Mouse (Mus musculus) Muller cell, postnatal 12 days (primary cell): ENCODE results near the gene Rnase1.
"Not testable (repeated sequence)": the region's sequence is repeated elsewhere in the genome, so short reads cannot be mapped to it uniquely, and the experiment has no call there.

Source experiments
- DNase-seq: peaks from one replicate; pipeline ENCODE4 v3.0.0-alpha.2; 2015; ENCODE audit errors: inconsistent ontology term

Rnase1 gene

DNA sequence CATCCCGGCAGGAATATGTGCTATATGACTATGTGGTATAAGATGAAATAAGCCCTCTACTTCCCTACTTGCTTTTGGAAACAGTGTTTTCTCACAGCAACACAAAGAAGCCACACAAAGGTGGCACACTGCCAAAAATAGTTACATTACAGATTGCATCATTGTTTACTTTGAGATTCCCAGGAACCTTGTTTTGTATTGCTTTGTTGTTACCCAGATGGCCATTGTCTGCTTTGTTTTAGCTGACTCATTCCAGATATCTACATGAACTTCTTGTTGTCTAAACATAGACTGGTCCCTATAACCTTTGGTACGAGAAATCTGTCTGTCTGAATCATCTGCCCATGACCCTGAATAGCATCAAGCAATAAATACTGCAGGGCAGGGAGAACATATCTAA lies 6.2 kb downstream of the Rnase1 start:
- DNase-seq = peak; percentile 52

DNA sequence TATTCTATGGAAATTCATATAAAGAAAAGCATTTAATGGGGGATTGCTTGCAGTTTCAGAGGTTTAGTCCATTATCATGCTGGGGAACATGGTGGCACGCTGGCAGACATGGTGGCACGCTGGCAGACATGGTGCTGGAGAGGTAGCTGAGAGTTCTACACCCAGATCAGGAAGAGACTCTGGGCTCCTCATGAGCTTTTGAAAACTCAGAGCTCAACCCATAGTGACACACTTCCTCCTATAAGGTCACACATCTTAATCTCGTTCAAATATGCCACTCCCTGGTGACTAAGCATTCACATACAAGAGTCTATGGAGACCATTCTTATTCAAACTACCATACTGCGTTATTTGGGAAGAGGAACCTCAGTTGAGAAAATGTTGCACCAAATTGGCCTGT lies 14.2 kb downstream of the Rnase1 start:
- DNase-seq = no peak

DNA sequence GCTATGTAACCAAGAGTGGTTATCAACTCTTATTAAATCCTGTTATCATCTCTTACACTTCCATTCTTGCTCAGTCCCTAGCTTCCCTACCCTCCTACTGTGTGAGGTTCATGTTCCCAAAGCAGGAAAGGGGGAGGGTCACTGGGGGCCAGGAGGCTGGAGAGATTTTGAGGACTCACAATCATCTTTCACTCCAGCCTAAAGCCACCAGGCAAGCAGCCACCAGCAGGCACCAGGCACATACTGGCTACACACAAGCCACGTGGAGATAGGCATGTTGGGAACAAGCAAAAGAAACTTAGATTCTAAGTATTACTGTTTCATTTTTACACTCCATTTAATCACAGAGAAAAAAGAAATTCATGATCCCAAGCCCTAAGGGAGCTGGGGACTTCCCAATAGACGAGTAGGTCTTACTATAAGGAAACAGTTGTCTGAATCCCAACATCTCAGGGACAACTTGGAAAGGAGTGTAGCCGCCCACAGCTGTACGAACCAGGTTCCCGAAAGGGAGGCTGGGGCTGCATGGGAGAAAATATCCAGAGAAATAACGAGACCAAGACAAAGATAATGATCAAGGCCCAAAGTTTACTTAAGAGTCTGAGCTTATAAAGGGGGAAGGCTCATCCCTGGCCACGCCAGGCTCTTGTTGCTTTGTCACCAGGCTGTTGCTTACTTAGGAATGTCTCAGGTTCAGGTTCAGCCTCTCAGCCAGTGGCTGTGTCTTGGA lies 15.3 kb downstream of the Rnase1 start:
- no peak for DNase-seq

DNA sequence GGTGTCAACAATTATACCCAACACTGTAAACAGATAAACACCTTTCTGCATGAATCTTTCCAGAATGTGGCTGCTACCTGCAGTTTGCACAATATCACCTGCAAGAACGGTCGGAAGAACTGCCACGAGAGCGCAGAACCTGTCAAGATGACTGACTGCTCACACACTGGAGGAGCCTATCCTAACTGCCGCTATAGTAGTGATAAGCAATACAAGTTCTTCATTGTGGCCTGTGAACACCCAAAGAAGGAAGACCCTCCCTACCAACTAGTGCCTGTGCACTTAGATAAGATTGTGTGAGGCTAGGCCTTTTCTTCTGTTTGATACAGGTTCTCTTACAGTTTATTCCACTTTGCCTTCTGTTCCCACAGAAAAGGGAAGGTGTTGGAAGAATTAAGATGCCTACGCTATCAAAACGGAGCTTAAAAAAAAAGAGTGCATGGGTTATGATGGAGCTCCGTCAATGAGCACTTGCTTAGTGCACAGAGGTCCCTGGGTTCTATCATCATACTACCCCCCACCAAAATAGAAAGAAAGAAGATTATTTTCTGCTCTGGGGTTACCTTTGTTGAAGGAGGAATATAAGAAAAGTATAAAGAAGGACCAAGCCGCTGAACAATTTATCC lies 16.2 kb downstream of the Rnase1 start:
- DNase-seq = no peak

DNA sequence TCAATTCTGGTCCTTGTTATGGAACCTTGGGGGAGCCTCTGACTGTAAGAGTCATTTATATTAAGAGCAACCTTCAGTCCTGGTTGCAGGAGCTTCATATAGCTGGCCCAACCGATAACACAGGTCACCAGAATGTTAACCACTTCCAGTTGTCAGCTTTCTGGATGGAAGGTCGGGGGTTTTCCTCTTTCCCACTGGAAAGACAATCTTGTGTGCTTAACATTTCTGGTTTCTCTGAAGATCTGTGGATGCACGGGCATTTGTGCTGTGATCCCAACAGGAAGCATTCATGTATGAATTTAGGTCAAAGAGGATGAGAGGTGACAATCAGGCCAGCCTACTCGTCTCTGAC lies 17.0 kb downstream of the Rnase1 start:
- DNase-seq = no peak

DNA sequence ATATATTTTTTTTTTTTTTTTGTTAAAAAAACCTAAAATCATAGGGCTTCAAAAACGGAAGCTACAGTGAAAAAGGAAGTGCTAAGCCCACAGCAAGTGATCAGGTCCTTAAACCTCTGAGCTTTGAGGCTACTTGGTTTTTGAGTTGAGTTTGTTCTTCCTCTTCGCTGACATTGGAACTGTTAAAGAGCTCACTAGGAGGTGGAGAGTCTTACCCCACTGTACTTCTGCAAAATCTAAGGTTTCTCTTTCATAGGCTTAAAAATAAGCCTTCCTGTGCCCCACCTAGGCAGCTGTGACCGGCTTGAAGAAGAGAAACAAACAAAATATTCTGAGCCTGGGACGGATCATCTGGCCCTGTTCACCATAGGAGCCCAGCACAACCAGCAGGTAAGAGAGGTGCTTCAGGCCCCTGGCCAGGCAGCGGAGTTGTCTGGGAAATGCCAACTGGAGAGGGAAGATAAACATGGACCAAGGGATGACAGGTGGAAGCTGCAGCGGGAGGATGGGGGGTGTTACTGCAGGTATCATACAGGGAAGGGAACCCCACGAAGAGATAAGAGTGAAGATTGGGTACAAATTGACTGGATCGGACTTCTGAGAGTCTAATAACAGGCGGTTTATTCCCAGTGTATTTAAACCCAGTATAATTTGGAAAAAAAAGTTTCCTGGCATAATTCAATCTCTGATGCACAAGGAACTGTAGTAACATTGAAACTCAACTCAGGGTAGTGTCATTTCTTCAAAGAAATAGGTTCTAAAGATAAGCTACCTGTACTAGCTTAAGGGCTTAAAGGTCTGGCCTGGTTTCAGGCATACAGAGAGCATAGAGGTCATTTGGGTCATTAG lies 17.6 kb downstream of the Rnase1 start:
- DNase-seq = no peak

DNA sequence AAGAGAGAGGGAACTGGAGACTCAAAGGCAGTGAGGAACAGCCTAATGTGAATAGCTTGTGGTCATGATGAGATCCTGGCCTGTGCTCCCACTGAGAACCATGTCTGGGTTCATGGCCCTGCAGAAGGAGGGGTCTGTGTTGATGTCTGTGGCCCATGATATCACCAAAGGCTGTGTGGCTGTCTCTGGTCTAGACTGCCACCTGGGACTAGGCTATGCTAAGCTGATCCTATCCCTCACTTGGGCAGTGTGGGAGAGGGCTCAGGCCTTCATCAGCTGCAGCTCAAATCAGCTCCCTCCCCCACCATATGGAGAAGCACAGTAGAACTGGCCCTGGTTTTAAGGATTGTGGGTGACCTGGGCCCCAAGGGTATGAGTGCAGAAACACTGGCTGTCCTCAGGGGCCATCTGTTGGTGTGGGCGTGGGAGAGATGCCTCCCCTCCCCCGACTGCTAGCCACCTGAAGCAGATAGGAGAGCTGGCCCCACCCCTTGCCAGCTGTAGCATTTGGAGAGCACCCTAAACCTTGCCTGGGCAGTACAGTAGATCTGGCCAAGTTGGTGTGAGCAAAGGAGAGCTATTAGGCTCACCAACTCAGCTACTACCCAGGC lies 18.8 kb downstream of the Rnase1 start:
- no peak for DNase-seq

DNA sequence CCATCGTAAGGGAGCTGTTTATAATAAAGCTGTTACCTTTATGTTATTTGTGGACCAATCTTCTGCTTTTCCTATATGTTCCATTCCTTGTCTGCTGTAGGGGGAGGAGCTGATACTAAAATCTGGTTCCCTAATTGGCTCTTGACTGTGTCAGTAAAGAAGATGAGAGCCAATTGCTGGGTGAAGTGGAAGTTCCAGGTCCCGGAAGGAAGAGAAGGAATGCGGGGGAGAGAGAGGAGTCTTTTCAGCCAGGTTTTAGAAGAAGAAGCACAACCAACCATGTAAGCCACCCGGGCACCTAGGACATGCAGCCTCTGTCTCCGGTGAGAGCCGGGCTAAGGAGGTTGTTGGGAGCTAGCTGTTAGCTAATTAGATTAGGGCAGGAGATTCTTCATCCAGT lies 20.9 kb downstream of the Rnase1 start:
- DNase-seq = no peak

DNA sequence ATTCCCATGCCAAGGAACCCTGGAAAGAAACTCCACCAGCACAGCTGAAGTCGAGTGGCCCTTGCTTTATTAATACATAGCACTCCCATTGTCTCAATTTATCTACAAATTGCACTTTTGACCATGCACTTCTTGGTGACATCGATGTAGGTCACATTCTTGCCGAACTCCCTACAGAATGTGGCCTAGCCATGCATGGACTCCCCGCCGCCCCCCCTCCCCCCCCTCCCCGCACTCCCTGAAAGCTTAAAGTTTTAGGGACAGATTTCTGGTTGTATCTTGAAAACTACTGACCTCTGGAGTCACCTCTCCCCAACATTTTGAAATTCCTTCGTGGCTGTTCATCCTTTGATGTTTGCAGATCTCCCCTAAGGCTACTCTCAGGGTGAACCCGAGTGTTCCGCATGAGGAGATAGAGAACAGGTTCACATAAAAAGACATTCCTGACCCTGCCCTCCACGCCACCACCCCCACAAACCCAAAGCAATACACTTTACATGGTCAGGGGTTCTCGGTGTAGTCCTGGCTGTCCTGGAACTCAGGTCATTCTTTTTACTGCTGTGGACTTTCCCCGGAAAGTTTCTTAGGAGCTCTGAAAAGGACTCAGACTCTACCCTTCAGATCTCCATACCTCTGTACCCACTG lies 32.5 kb downstream of the Rnase1 start, which contains the start of gene Eddm3b:
Gene Eddm3b (plus strand): TSS at position 511 of the 645 bp plus-strand sequence.
- no peak for DNase-seq

DNA sequence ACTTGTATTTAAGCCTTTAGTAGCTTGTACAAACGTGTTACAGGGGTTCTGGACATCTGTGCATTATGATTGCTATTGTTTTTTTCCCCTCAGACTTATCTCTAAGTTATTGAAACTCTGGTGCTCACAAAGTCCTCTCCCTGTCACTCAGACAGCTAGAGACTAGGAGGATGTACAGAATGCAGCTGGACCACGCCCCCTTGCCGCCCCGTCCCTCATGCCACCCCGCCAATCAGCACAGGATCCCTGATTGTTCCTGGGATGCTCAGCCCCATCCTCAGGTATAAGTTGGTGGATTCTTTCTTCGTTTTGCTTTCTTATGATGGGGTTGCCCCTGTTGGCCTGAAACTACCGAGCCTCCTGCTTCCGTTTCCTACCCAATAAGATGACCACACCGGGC lies 33.1 kb downstream of the Rnase1 start:
- no peak for DNase-seq

DNA sequence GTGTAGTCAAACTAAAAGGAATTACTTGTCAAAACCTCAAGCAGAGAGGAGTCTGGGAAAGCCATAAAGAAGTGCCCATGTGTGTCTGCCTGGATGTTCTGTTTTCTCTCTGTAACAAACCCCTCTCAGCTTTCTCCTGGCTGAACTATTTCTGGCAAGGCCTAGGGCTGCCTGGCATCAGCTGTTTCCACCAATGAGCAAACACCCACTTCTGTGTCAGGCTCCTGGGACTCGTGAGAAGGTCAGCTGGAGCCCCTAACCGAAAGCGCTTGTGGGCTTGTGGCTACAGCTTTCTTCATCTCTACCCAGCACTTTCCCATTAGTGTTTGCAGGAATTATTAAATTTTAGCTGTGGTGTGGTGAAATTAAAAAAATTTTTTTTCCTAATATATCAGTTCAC lies 34.6 kb downstream of the Rnase1 start:
- DNase-seq = no peak

DNA sequence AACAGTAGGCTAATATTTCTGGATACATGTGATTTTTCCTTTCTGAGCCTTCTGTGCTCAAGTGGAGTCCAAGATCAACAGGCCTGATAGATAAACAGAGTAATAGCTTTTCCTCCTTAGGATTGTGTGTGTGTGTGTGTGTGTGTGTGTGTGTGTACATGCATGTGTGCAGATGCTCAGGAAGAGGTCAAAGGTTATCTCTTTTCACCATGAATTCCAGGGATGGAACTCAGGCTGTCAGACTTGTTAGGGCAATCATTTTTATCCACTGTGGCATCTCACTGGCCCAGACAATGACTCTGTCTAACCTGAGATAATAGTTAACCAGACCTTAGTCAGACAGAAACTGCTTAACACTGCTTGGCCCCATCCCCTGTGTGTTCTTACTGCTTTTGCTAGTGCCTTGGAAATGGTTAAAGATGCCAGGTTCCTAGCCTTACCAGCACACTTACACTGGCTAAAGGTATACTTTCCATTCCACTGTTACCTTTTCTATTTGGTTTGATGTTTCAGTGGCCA lies 40.1 kb downstream of the Rnase1 start:
- no peak for DNase-seq

DNA sequence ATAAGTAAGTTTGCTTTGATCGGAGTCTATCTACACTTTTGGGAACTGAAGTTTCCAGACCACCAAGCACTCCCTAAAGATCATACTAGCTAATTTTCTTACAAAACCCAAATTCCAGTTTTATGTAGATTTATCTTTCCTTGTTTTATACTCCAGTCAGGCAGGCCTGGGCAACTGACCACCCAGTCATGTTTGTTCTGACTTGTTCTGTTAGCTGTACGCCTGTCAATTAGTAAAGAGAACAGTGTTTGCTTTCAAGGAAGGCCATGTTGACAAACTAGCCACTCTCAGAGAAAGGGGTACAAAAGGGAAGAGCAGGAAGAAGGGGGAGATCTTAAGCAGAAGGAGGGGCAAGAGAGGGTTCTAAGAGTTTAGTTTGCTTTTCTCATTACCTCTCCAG lies 42.2 kb downstream of the Rnase1 start:
- DNase-seq = no peak

DNA sequence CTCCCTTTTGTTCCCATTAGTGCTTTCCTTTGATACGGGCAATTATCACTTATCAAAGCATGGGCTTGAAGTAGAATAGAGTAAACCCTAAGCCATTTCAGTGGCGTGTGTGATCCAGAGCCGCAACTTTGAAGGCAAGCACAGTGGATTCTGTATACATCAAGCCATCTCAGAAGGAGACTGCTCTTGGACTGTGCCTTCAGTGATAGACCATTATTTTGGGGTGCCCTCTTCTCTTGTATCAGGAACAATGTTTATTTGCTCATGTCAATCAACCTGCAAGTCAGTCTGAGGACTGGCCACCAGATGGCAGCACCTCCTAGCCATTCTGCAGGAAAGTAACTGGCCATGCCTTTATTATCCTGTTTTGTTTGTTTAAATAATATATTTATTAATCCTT lies 43.4 kb downstream of the Rnase1 start:
- peak; percentile 42 for DNase-seq

DNA sequence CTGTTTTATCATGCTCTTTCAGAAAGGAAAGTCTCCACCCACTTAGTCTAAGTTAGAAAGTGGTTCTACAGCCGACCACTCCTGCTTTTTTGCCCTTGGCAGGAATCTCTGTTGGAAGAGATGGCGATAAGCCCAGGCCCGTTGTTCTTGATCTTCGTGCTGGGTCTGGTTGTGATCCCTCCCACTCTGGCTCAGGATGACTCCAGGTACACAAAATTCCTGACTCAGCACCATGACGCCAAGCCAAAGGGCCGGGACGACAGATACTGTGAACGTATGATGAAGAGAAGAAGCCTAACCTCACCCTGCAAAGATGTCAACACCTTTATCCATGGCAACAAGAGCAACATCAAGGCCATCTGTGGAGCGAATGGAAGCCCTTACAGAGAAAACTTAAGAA lies 45.3 kb downstream of the Rnase1 start:
- no peak for DNase-seq

DNA sequence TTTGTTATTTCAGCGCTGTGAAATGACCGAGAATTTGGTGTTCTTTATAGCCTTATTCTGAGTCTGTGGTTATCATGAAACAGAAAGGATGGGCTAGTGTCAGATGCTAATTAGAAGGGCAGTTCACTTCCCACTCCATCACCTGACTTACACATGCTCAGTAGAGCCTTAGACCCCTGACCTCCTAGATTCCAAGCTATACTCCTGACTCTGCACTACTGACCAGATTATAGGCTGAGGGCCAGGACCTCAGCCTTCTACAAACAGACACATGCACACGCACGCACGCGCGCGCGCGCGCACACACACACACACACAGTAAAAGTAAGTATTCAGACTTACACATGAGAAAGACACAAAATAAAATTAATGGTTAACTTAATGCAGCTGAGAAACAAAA lies 47.7 kb downstream of the Rnase1 start:
- DNase-seq = no peak

DNA sequence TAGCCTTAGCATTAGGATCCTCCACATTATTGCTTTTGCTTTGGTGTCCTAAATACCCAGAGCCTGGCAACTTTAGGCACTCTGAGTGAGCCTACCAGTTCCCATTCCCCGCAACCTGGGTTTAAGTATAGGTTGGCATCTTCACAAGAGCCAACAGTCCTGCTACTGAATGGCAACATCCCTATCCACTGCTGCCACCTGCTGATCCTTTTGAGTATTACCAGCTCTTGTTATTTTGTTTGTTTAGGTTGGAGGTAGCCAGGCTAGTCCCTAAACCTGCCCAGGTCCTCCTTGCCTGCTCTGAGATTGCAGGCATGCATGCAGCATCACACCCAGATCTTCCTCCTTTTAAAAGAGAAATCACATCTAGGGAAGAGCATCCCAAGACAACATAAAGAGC lies 48.3 kb downstream of the Rnase1 start:
- not testable (repeated sequence) for DNase-seq

DNA sequence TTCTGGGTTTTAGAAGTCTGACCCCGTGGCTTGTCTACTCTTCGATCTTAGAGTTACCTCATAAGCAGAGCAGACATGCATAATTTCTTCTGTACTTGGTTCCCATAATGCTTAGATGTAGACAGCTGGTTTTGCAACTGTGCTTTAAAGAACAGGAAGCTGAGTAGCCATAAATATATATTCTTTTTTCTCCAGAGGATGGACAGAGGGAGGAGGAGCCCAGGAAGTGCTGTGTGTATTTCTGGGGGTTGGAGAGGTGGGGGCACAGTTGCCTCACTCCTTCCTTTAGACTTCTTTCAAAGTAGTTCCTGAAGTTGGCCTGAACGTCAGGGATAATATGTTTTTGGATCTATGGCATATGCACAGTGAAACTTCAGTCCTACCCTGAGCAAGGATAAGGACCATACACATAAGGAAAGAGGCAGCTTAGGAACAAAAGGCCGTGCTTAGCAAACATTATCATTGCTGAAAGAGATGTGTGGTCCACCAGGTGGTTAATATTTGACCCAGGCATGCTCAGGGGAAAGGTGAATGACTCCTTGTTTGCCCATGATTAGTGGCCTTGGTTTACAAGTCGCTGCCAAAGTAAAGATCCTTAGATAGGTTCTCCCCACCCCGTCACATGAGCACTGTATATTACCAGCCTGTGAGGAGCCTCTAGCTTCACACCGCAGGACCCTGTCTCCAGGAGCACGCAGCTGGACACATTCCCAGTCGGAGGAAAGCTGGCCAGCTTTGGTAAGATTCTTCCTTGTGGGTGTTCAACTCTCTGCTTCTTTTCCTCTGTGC lies 50.7 kb downstream of the Rnase1 start:
- DNase-seq = no peak
